Mouse (Mus musculus) limb, embryonic 13.5 days (tissue): Measurements from ENCODE around the gene Upk3a. TPM values are rescaled to one million over a fixed set of nuclear protein-coding genes. Genes with fewer than 3 reads are reported as not detected.
"Not testable (repeated sequence)": the region's sequence is repeated elsewhere in the genome, so short reads cannot be mapped to it uniquely, and the experiment has no call there.

Experiments used
- ATAC-seq: fragments of 200-750 bp; cut with Nextera tagmentation; 2 replicates; pipeline ENCODE4 v1.8.0; 2017; ENCODE audit warnings: low read depth, moderate number of reproducible peaks, moderate TSS enrichment; ENCODE audit not compliant: low FRiP score
- H3K27ac ChIP-seq: fragments of 300-500 bp; sonication (generic); 2 replicates; pipeline ENCODE4 v1.5.1; 2015; ENCODE audit warnings: inconsistent platforms, mild to moderate bottlenecking, moderate library complexity
- H3K27me3 ChIP-seq: fragments of 300-500 bp; sonication (generic); 2 replicates; pipeline ENCODE4 v1.6.1; 2015; ENCODE audit warnings: mild to moderate bottlenecking, inconsistent platforms
- H3K36me3 ChIP-seq: fragments of 300-500 bp; sonication (generic); 2 replicates; pipeline ENCODE4 v1.6.1; 2015; ENCODE audit warnings: inconsistent platforms, mild to moderate bottlenecking, moderate library complexity
- H3K4me1 ChIP-seq: fragments of 300-500 bp; sonication (generic); 2 replicates; pipeline ENCODE4 v1.6.1; 2015; ENCODE audit warnings: inconsistent platforms
- H3K4me2 ChIP-seq: fragments of 300-500 bp; sonication (generic); replicated peaks from 2 replicates; pipeline ENCODE4 v1.6.1; 2015; ENCODE audit warnings: inconsistent platforms, mild to moderate bottlenecking, moderate library complexity
- H3K4me3 ChIP-seq: fragments of 300-500 bp; sonication (generic); 2 replicates; pipeline ENCODE4 v1.5.1; 2015; ENCODE audit warnings: moderate library complexity, mild to moderate bottlenecking, inconsistent platforms
- H3K9ac ChIP-seq: fragments of 300-500 bp; sonication (generic); 2 replicates; pipeline ENCODE4 v1.6.1; 2015; ENCODE audit warnings: mild to moderate bottlenecking, inconsistent platforms
- H3K9me3 ChIP-seq: fragments of 300-500 bp; sonication (generic); 2 replicates; pipeline ENCODE4 v1.6.1; 2016; ENCODE audit warnings: inconsistent platforms
- WGBS: fragments of 180-500 bp; shearing (Covaris S2); methylation state at CpG from one replicate; pipeline ENCODE4 v1.1.7; 2015; 5-methylcytosine and 5-hydroxymethylcytosine counted together
- polyA plus RNA-seq: library from polyadenylated mRNA; unstranded; fragments of >200 nt; fragmentation: Nextera tagmentation; extraction: Ambion mirVana; gene quantifications from 2 replicates; pipeline ENCODE4 v1.2.1, GENCODE M21; 2015

Upk3a gene
- polyA plus RNA-seq, 1 experiment from 2014 or later: not detected

- Histone ChIP-seq H3K9me3 (no peaks in the 10 kb centered on the region), H3K4me3 (no peak overlapping the region), H3K9ac (no peak overlapping the region), H3K27ac (no peak overlapping the region), H3K4me2 (no peak overlapping the region), H3K36me3 (no peaks in the 10 kb centered on the region), H3K4me1 (peaks cover 21% of the 10 kb centered on the region), H3K27me3 (no peaks in the 10 kb centered on the region)
- WGBS: 78% methylated on average over 8 of the region's 8 CpGs
- ATAC-seq: no peak
These were observed 7.3 kb upstream of the Upk3a start for GRCm38 (mm10) chr15:85009666-85010065.

GRCm38 (mm10) chr15:85011895-85012661 is 4.9 kb upstream of the Upk3a start:
- Histone ChIP-seq H3K36me3 (no peaks in the 10 kb centered on the region), H3K9ac (no peak overlapping the region), H3K27ac (no peak overlapping the region), H3K4me2 (peak overlapping the region; percentile 23), H3K4me1 (peaks cover 25% of the 10 kb centered on the region), H3K9me3 (no peaks in the 10 kb centered on the region), H3K27me3 (peaks cover 15% of the 10 kb centered on the region), H3K4me3 (no peak overlapping the region)
- no peak for ATAC-seq
- 29% methylated on average over 19 of the region's 19 CpGs for WGBS

- no peaks in the 10 kb centered on the region for H3K9me3 ChIP-seq
- H3K9ac ChIP-seq: no peak overlapping the region
- H3K27me3 ChIP-seq: peaks cover 21% of the 10 kb centered on the region
- H3K27ac ChIP-seq: no peak overlapping the region
- ATAC-seq: no peak
- H3K36me3 ChIP-seq: no peaks in the 10 kb centered on the region
- peak overlapping the region; percentile 23; the same call in 1 of the 2 replicates for H3K4me2 ChIP-seq
- 25% methylated on average over 2 of the region's 2 CpGs for WGBS
- no peak overlapping the region for H3K4me3 ChIP-seq
- peaks cover 29% of the 10 kb centered on the region for H3K4me1 ChIP-seq
These were observed 4.3 kb upstream of the Upk3a start for GRCm38 (mm10) chr15:85012662-85013054.

- H3K9me3 ChIP-seq: no peaks in the 10 kb centered on the region
- no peak for ATAC-seq
- H3K4me1 ChIP-seq: peaks cover 29% of the 10 kb centered on the region
- no peak overlapping the region for H3K27ac ChIP-seq
- H3K4me3 ChIP-seq: no peak overlapping the region
- peaks cover 29% of the 10 kb centered on the region for H3K27me3 ChIP-seq
- 90% methylated on average over 11 of the region's 11 CpGs for WGBS
- no peak overlapping the region for H3K4me2 ChIP-seq
- H3K9ac ChIP-seq: no peak overlapping the region
- no peaks in the 10 kb centered on the region for H3K36me3 ChIP-seq
These were observed 1.2 kb upstream of the Upk3a start for GRCm38 (mm10) chr15:85015771-85016170.

GRCm38 (mm10) chr15:85022211-85022610 is 5.3 kb downstream of the Upk3a start:
- no peaks in the 10 kb centered on the region for H3K36me3 ChIP-seq
- no peaks in the 10 kb centered on the region for H3K9me3 ChIP-seq
- no peak overlapping the region for H3K27ac ChIP-seq
- no peak overlapping the region for H3K9ac ChIP-seq
- H3K4me3 ChIP-seq: no peak overlapping the region
- H3K4me2 ChIP-seq: no peak overlapping the region
- H3K4me1 ChIP-seq: peaks cover 2% of the 10 kb centered on the region; the same call in 1 of the 2 replicates
- no peak for ATAC-seq
- H3K27me3 ChIP-seq: peaks cover 12% of the 10 kb centered on the region
- 68% methylated on average over 4 of the region's 4 CpGs for WGBS

GRCm38 (mm10) chr15:85026197-85026596 is 9.3 kb downstream of the Upk3a start:
- Histone ChIP-seq H3K27me3 (no peaks in the 10 kb centered on the region), H3K4me2 (no peak overlapping the region), H3K9ac (no peak overlapping the region), H3K4me3 (no peak overlapping the region), H3K36me3 (no peaks in the 10 kb centered on the region), H3K4me1 (no peaks in the 10 kb centered on the region), H3K27ac (no peak overlapping the region), H3K9me3 (no peaks in the 10 kb centered on the region)
- WGBS: 85% methylated on average over 4 of the region's 4 CpGs
- no peak for ATAC-seq

GRCm38 (mm10) chr15:85027740-85028139 is 10.8 kb downstream of the Upk3a start:
- Histone ChIP-seq H3K4me3 (no peak overlapping the region), H3K4me2 (no peak overlapping the region), H3K4me1 (no peaks in the 10 kb centered on the region), H3K27ac (no peak overlapping the region), H3K27me3 (no peaks in the 10 kb centered on the region), H3K9me3 (peaks cover 5% of the 10 kb centered on the region; the same call in 1 of the 2 replicates), H3K36me3 (no peaks in the 10 kb centered on the region), H3K9ac (no peak overlapping the region)
- 45% methylated on average over 4 of the region's 4 CpGs for WGBS
- ATAC-seq: no peak

- H3K27ac ChIP-seq, H3K4me1 ChIP-seq, H3K9me3 ChIP-seq, ATAC-seq, H3K36me3 ChIP-seq, H3K9ac ChIP-seq, H3K4me2 ChIP-seq, H3K4me3 ChIP-seq, H3K27me3 ChIP-seq: not testable (repeated sequence)
- WGBS: 50% methylated on average over 1 of the region's 1 CpGs
These were observed 11.7 kb downstream of the Upk3a start, which contains the start of gene Fam118a for GRCm38 (mm10) chr15:85028648-85029047. Fam118a (plus strand) TSS chr15:85028948.

GRCm38 (mm10) chr15:85030643-85031042 is 13.7 kb downstream of the Upk3a start:
- H3K4me2 ChIP-seq, H3K36me3 ChIP-seq, H3K9me3 ChIP-seq, H3K27me3 ChIP-seq, H3K4me1 ChIP-seq, H3K4me3 ChIP-seq, H3K27ac ChIP-seq, ATAC-seq, H3K9ac ChIP-seq: not testable (repeated sequence)
- whole genome bisulfite sequencing: 84% methylated on average over 1 of the region's 1 CpGs

- no peak for ATAC-seq
- Histone ChIP-seq H3K27me3 (0 out of 2 replicates have a peak, but pooled peaks cover 9% of the 10 kb centered on the region), H3K4me3 (no peak overlapping the region), H3K36me3 (no peaks in the 10 kb centered on the region), H3K9ac (no peak overlapping the region), H3K4me1 (peaks cover 8% of the 10 kb centered on the region), H3K4me2 (no peak overlapping the region), H3K27ac (no peak overlapping the region), H3K9me3 (peaks cover 5% of the 10 kb centered on the region; the same call in 1 of the 2 replicates)
- 65% methylated on average over 3 of the region's 3 CpGs for WGBS
These were observed 14.9 kb downstream of the Upk3a start for GRCm38 (mm10) chr15:85031866-85032265.

GRCm38 (mm10) chr15:85033916-85034315 is 17.0 kb downstream of the Upk3a start:
- H3K4me3 ChIP-seq, H3K9ac ChIP-seq, H3K27me3 ChIP-seq, H3K36me3 ChIP-seq, ATAC-seq, H3K27ac ChIP-seq, H3K4me2 ChIP-seq, H3K9me3 ChIP-seq: not testable (repeated sequence)
- peaks cover 24% of the 10 kb centered on the region for H3K4me1 ChIP-seq
- 23% methylated on average over 7 of the region's 7 CpGs for WGBS

- peak overlapping the region; percentile 78 for H3K4me3 ChIP-seq
- no peak overlapping the region; the same call in 1 of the 2 replicates for H3K27ac ChIP-seq
- peak overlapping the region; percentile 90 for H3K4me2 ChIP-seq
- peaks cover 5% of the 10 kb centered on the region; the same call in 1 of the 2 replicates for H3K9me3 ChIP-seq
- under 1% methylated on average over 68 of the region's 75 CpGs for WGBS
- ATAC-seq: peak; percentile 94
- peaks cover 41% of the 10 kb centered on the region for H3K4me1 ChIP-seq
- peak overlapping the region; percentile 88 for H3K9ac ChIP-seq
- H3K27me3 ChIP-seq: 0 out of 2 replicates have a peak, but pooled peaks cover 9% of the 10 kb centered on the region
- no peaks in the 10 kb centered on the region for H3K36me3 ChIP-seq
These were observed 19.8 kb downstream of the Upk3a start for GRCm38 (mm10) chr15:85036566-85037342.
